Mouse (Mus musculus) G1E (cell line): ENCODE measurements around the gene Znrf1.

Experiments
- CTCF ChIP-seq: IDR thresholded peaks from 2 replicates; pipeline ENCODE4 v1.5.1; 2012; ENCODE audit warnings: low read depth, low read length, inconsistent platforms, mixed read lengths
- GATA2 ChIP-seq: IDR thresholded peaks from 2 replicates; pipeline ENCODE4 v1.6.1; 2012; ENCODE audit warnings: low read depth, low read length, inconsistent platforms, borderline replicate concordance

GRCm38 (mm10) chr8:111564093-111564492 is 28.2 kb downstream of the Znrf1 start:
- TF ChIP-seq CTCF (no peak), GATA2 (no peak)
